Mouse (Mus musculus) heart, adult 9 months (tissue): ENCODE measurements at regions not wholly inside any gene's neighbourhood (a gene's known extent, or its start where the extent isn't known, plus 50 kb on each side); places are given as distances from the start of the nearest gene placed in this dataset.

Source experiments
- DNase-seq, 2 experiments: peaks; one replicate each; pipeline ENCODE4 v3.0.0; 2022; ENCODE audit warnings: low spot score in 2 of 2

DNA sequence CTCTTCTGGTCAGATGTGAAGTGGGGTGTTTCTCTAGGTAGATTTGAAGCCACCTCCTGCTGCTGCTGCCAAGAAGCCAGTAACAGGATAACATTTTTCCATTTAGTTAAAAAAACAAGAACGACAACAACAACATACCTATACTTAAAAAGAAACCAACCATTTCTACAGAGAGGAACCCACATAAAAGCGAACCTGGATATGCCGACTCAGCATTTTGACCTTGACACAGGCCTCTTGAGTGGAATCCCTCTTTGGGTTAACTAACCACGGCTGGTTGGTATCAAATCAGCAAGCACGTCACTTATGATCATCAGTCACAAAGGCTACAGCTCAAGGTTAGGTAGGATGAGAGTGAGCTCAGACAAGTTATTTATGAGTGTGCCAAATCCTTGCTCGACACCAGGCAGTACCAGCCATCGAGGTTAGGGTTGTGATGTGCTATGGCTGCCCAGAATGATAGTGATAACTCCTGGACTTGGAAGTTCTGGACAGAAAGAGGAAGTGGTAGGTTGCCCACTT is 269.7 kb downstream of the Cbln1 start:
- DNase-seq: no peak

DNA sequence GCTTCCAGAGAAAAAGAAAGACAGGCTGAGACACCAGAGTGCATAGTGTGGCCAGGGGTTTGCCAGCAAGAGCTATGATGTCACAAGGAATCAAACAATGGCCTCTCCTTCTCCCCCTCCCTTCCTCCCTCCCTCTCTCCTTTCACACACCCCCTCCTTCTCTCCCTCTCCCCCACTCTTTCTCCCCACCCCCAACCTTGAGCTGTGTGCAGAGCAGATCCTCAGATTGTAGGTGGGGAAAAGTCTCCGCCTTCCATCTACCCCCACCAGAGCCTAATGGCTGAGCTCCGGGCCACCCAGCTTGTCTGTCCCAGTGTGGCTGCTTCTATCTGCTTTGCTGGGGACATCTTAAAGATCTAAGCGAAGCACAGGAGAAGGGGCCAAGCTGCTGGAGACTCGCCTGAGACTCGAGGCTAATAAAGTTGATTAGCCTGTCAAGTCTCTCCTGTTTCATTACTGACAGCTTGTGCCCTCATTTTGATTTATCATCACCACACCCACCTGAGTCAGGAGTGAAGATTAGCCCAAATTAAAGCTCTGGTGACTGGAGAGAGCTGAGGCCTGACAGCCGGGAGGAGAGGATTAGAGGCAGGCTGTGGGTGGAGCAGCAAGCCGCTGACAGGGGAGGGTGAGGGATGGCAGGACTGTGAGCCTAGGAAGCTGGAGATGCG is 272.8 kb downstream of the Cbln1 start:
- DNase-seq: no peak

DNA sequence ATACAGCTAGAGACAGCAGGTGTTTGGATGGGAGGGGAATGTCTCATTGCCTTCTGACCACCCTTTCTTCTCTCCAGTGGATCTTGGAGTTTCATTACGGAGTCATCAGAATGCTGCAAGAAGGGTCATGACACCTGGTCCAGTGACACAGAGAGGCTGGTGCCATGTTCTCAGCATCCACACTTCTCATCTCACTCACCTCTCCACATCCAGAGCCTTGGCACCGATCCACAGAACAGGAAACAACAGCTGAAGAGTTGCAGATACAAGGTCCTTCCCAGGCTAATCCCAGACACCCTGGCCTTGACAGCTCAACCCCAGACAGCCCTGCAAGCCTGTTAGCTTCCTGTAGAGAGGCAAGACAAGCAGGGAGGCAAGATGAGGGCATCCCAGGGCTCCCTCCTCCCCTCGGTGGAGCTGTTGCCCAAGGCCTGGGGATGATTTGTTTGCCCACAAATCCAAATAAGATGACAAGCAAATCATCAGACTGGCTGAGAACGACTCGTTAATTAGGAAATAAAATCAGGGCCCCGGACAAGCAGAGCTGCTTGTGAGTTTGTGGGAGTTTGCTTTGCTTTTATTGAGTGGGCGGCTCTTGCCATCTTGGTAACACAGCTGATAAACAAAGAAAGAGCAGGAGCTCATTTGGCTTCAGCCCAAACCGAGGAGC is 274.4 kb downstream of the Cbln1 start:
- no peak for DNase-seq

GRCm38 (mm10) chr8:87197000-87197399 is 275.4 kb downstream of the Cbln1 start:
- no peak for DNase-seq

- no peak for DNase-seq
Observed at GRCm38 (mm10) chr8:87196050-87196449, 276.4 kb downstream of the Cbln1 start.

- DNase-seq: no peak
Observed at GRCm38 (mm10) chr8:87189791-87190385, 282.5 kb downstream of the Cbln1 start.

DNA sequence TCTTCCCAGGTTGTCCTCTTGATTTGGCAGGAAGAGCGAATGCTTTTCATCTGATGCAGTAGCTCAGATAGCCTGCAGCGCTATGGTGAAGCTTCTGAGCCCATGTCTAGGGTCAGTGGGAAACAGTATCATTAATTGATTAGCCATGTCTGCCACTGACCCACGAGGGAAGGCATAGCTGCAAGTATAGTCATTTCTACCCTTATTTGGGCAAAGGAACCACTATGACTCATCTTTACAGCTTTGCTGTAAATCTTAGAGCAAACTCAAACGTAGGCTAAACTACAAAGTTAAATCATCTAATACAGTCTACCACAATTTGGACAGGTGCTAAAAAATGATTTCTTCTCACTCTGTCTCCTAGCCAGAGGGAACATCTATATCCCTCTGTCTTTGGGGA is 289.5 kb downstream of the Cbln1 start:
- no peak for DNase-seq

- DNase-seq: no peak
Observed at GRCm38 (mm10) chr8:87178561-87178960, 293.5 kb upstream of the N4bp1 start.

GRCm38 (mm10) chr8:87177620-87178019 is 292.6 kb upstream of the N4bp1 start:
- DNase-seq: no peak

GRCm38 (mm10) chr8:87175097-87175496 is 290.0 kb upstream of the N4bp1 start:
- DNase-seq: no peak

GRCm38 (mm10) chr8:87173720-87174119 is 288.7 kb upstream of the N4bp1 start:
- no peak for DNase-seq

- no peak for DNase-seq
Observed at GRCm38 (mm10) chr8:87166771-87167170, 281.7 kb upstream of the N4bp1 start.

- DNase-seq: no peak
Observed at GRCm38 (mm10) chr8:87160416-87160815, 275.4 kb upstream of the N4bp1 start.

DNA sequence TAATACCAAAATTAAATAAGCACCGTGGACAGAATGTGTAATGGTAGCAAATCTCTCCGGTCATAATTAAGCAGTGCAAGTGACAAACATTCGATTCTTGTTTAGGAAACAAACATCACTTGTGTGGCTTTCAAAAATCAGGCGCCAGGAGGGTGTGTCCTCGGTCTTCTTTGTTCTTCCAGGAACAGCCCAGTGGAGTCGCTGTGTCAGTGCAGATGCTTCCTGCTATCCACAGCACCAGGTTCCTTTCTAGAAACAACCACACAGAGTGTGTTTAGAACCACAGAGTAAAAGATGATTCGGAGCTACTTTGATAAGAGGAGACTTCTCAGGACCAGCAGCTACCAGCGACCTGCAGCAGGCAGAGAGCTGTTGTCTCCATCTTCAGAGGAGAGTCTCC is 273.3 kb upstream of the N4bp1 start:
- no peak for DNase-seq

DNA sequence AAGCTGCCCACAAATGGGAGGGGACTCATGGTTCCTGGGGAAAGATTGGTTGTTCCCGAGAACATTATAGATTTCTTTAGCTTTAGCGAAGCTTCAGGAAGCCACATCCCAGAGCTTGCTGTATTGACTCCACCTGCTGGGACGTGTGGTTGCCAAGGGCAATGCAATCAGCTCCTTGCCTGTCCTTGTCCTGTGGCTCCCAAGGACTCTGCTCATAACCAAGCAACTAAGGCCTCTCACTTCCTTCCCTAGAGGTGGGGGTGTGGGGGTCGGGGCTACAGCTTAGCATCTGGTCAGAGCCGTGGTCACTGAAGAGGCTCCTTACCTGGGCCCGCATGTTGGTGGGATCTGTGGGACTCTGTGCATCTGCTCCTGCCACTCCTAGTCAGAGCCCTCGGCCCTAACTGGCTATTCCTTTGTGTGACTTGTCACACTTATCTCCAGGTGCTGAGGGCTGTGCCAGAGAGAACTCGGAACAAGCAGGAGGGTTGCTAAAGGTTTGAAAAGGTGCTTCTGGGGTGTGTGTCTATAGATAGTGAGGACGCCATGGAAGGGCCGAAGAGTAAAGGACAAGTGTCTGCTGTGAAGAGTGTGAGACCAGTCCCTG is 270.9 kb upstream of the N4bp1 start:
- DNase-seq: no peak

GRCm38 (mm10) chr8:87152068-87152915 is 267.2 kb upstream of the N4bp1 start:
- DNase-seq: no peak

DNA sequence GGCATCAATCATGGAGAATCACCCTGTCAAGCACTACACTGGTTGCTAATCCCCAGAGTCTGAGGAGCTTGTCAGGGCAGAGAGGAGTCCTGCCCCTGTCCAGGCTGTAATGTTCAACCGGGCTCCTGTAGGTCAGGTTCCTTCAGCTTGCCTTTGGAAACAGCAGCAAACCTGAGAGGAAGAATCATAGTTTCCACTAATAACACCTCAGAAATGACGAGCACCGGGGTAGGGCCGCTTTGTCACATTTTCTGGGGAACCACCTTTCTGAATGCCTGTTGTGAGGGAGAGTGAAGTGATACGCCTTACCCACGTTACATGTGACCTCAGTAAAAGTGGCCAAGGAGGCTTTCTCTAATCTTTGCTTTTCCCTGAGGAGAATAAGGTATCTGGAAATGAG is 263.8 kb upstream of the N4bp1 start:
- DNase-seq: no peak

DNA sequence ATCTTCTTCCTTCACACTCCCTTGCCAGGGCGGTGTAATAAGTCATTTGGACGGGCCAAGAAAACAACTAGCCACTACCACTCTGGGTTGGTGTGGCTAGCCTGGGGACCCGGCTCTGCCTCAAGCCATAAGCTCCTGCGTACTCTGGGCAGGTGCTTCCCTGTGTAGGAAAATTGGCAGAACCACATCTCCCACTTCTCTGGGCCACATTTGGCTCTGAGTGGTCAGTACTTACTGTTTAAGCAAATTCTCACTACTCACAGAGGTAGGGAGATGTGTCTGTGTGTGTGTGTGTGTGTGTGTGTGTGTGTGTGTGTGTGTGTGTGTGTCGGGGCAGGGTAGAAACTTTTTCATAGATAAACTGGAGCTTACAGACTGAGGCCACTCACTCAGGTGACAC is 262.6 kb upstream of the N4bp1 start:
- no peak for DNase-seq

DNA sequence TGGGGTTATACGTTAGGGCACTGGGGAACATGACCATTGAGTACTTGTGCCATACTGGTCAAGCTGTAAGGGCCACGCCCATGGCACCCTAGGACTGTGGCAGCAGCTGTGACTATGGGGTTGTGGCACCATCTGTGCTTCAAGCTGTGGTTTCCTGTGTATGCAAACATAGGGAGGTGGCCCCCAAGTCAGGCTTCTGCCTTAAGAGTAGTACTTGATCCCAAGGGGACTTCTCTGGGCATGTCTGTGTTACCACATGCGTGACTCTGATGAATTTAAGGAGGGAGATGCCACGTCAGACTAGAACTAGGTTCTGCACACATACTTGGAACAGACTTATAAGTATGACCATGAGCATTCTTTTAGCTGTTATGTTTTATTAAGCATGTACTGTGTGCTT is 252.4 kb upstream of the N4bp1 start:
- DNase-seq: no peak

DNA sequence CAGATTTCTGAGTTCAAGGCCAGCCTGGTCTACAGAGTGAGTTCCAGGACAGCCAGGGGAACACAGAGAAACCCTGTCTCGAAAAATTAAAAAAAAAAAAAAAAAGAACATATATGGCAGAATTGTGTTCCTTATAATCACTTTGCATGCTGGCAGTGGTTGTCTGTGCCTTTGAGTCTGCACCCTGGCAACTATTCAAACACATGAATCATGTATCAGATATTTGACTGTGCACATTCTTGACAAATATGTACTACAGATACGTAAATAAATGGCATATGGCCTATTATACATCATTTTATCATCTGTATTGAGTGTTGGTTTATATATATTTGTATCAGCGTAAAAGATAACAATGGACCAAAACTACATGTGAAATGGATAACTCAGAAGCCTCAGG is 246.7 kb upstream of the N4bp1 start:
- DNase-seq: no peak

GRCm38 (mm10) chr8:87130691-87131090 is 245.6 kb upstream of the N4bp1 start:
- DNase-seq: peak; percentile 57 to 75

- DNase-seq: no peak
Observed at GRCm38 (mm10) chr8:87128593-87128992, 243.5 kb upstream of the N4bp1 start.
